Mouse (Mus musculus) hindbrain, postnatal 0 days (tissue): ENCODE results near the gene Acadvl. TPM values are rescaled to one million over a fixed set of nuclear protein-coding genes. Genes with fewer than 3 reads are reported as not detected.

Source experiments
- ATAC-seq: fragments of 200-750 bp; cut with Nextera tagmentation; 2 replicates; pipeline ENCODE4 v1.8.0; 2017; ENCODE audit warnings: mild to moderate bottlenecking, moderate TSS enrichment, moderate library complexity
- DNase-seq: peaks from one replicate; pipeline ENCODE4 v3.0.0-alpha.2; 2015; ENCODE audit warnings: low spot score
- H3K27ac ChIP-seq: fragments of 300-500 bp; sonication (generic); 2 replicates; pipeline ENCODE4 v1.5.1; 2014; ENCODE audit warnings: mild to moderate bottlenecking
- H3K27me3 ChIP-seq: fragments of 300-500 bp; sonication (generic); 2 replicates; pipeline ENCODE4 v1.6.1; 2014; ENCODE audit warnings: low read length, mixed read lengths; ENCODE audit not compliant: insufficient read depth
- H3K36me3 ChIP-seq: fragments of 300-500 bp; sonication (generic); 2 replicates; pipeline ENCODE4 v1.6.1; 2014; ENCODE audit warnings: low read length, mixed read lengths; ENCODE audit not compliant: insufficient read depth
- H3K4me1 ChIP-seq: fragments of 300-500 bp; sonication (generic); 2 replicates; pipeline ENCODE4 v1.6.1; 2014; ENCODE audit warnings: antibody characterized with exemption, low read length, mixed read lengths; ENCODE audit not compliant: insufficient read depth
- H3K4me2 ChIP-seq: fragments of 300-500 bp; sonication (generic); 2 replicates; pipeline ENCODE4 v1.6.1; 2014; ENCODE audit warnings: low read depth, mild to moderate bottlenecking, low read length, moderate library complexity, mixed read lengths
- H3K4me3 ChIP-seq: fragments of 300-500 bp; sonication (generic); 2 replicates; pipeline ENCODE4 v1.5.1; 2014; ENCODE audit warnings: low read length
- H3K9ac ChIP-seq: fragments of 300-500 bp; sonication (generic); replicated peaks from 2 replicates; pipeline ENCODE4 v1.6.1; 2014; ENCODE audit warnings: mild to moderate bottlenecking, low read length, moderate library complexity, mixed read lengths
- H3K9me3 ChIP-seq: fragments of 300-500 bp; sonication (generic); 2 replicates; pipeline ENCODE4 v1.6.1; 2016; ENCODE audit warnings: low read length, mixed read lengths
- CTCF ChIP-seq: IDR thresholded peaks from 2 replicates; pipeline ENCODE4 v1.5.1; 2016; ENCODE audit warnings: antibody characterized with exemption, control low read depth, low read depth
- WGBS: fragments of 180-500 bp; shearing (Covaris S2); extraction: QIAGEN DNeasy Blood & Tissue Kit; methylation state at CpG from one replicate; pipeline ENCODE4 v1.1.7; 2014; 5-methylcytosine and 5-hydroxymethylcytosine counted together
- microRNA counts: library from miRNA; unstranded; fragments of <30 nt; microRNA quantifications from one replicate; lab custom pipeline; 2015
- microRNA-seq, 2 experiments: library from miRNA; unstranded; fragments of <30 nt; microRNA quantifications; one replicate each; pipeline ENCODE4; 2016
- polyA plus RNA-seq: library from polyadenylated mRNA; unstranded; fragments of >200 nt; fragmentation: Nextera tagmentation; extraction: Ambion mirVana; gene quantifications from 2 replicates; pipeline ENCODE4 v1.2.1, GENCODE M21; 2015
- total RNA-seq: library from RNA; depleted of rRNA; stranded (reverse); fragments of >200 nt; gene quantifications from 2 replicates; pipeline ENCODE4 v1.2.3, GENCODE M21; 2014; rRNA removed

Gene Acadvl
- total and polyA plus RNA-seq, 2 experiments from 2014 or later: 44.4 to 65.2 TPM

GRCm38 (mm10) chr11:69966006-69966859 is 49.0 kb downstream of the Acadvl start:
- DNase-seq: no peak
- 2% methylated on average over 55 of the region's 59 CpGs for WGBS
- Histone ChIP-seq H3K4me3 (peak overlapping the region; percentile 28), H3K4me2 (peak overlapping the region; percentile 47), H3K4me1 (peaks cover 6% of the 10 kb centered on the region; the same call in 1 of the 2 replicates), H3K9ac (no peak overlapping the region; the same call in 1 of the 2 replicates), H3K9me3 (no peaks in the 10 kb centered on the region), H3K36me3 (peaks cover 23% of the 10 kb centered on the region), H3K27me3 (peaks cover 43% of the 10 kb centered on the region), H3K27ac (no peak overlapping the region)
- ATAC-seq: peak; percentile 43; the same call in 1 of the 2 replicates
- TF ChIP-seq CTCF: no peak

GRCm38 (mm10) chr11:69965271-69966005 is 49.8 kb downstream of the Acadvl start:
- no peak for DNase-seq
- no peak overlapping the region for H3K27ac ChIP-seq
- peaks cover 6% of the 10 kb centered on the region; the same call in 1 of the 2 replicates for H3K4me1 ChIP-seq
- H3K36me3 ChIP-seq: peaks cover 19% of the 10 kb centered on the region
- no peak overlapping the region for H3K4me3 ChIP-seq
- no peak overlapping the region for H3K9ac ChIP-seq
- H3K4me2 ChIP-seq: no peak overlapping the region
- H3K9me3 ChIP-seq: no peaks in the 10 kb centered on the region
- ATAC-seq: no peak
- 2% methylated on average over 49 of the region's 49 CpGs for WGBS
- peaks cover 43% of the 10 kb centered on the region for H3K27me3 ChIP-seq
- TF ChIP-seq CTCF: no peak

- H3K27me3 ChIP-seq: peaks cover 45% of the 10 kb centered on the region
- no peak for TF ChIP-seq CTCF
- no peak within 1 kb of the TSS for H3K4me3 ChIP-seq
- no peak within 1 kb of the TSS for H3K9ac ChIP-seq
- H3K4me1 ChIP-seq: peaks cover 6% of the 10 kb centered on the region; the same call in 1 of the 2 replicates
- no peaks in the 10 kb centered on the region for H3K9me3 ChIP-seq
- DNase-seq (no peak), ATAC-seq (no peak)
- no peak within 1 kb of the TSS for H3K4me2 ChIP-seq
- WGBS: 13% methylated on average over 24 of the region's 24 CpGs
- H3K27ac ChIP-seq: no peak within 1 kb of the TSS
- peaks cover 13% of the 10 kb centered on the region for H3K36me3 ChIP-seq
These were observed 50.5 kb downstream of the Acadvl start, which contains the start of gene Cldn7 for GRCm38 (mm10) chr11:69964650-69965270. TSS of gene Cldn7 (plus strand) at chr11:69964779.

- no peak overlapping the region for H3K27ac ChIP-seq
- WGBS: 51% methylated on average over 5 of the region's 5 CpGs
- no peak overlapping the region for H3K9ac ChIP-seq
- no peaks in the 10 kb centered on the region for H3K36me3 ChIP-seq
- no peak for TF ChIP-seq CTCF
- H3K9me3 ChIP-seq: no peaks in the 10 kb centered on the region
- ATAC-seq (no peak), DNase-seq (no peak)
- peaks cover 5% of the 10 kb centered on the region; the same call in 1 of the 2 replicates for H3K4me1 ChIP-seq
- no peak overlapping the region for H3K4me3 ChIP-seq
- H3K4me2 ChIP-seq: no peak overlapping the region
- H3K27me3 ChIP-seq: peaks cover 41% of the 10 kb centered on the region
These were observed 53.4 kb downstream of the Acadvl start for GRCm38 (mm10) chr11:69961841-69962240.

GRCm38 (mm10) chr11:69960616-69961015 is 54.6 kb downstream of the Acadvl start:
- DNase-seq: no peak
- H3K36me3 ChIP-seq: no peaks in the 10 kb centered on the region
- H3K4me2 ChIP-seq: no peak overlapping the region
- H3K9ac ChIP-seq: no peak overlapping the region
- no peak overlapping the region for H3K4me3 ChIP-seq
- no peaks in the 10 kb centered on the region for H3K9me3 ChIP-seq
- H3K27ac ChIP-seq: no peak overlapping the region
- no peak for ATAC-seq
- no peaks in the 10 kb centered on the region for H3K4me1 ChIP-seq
- peak; percentile 51 for TF ChIP-seq CTCF
- WGBS: 28% methylated on average over 5 of the region's 5 CpGs
- H3K27me3 ChIP-seq: peaks cover 32% of the 10 kb centered on the region

MicroRNAs encoded within 50 kb of the gene (microRNA counts, 519-probe panel; counts per million panel counts)
- microRNA mmu-miR-324-3p (lab: Ali Mortazavi, UCI): not detected
- 3,652 counts per million, percentile 63 among the panel's probes with 10 or more counts for microRNA mmu-miR-324-5p (lab: Ali Mortazavi, UCI)

Small RNA genes within 50 kb of the gene (microRNA-seq; reads per million reads assigned to microRNA genes)
- gene Gm44349 (0 reads per million in 2 experiments), gene Mir324 (4,082 to 5,325 reads per million in 2 experiments)

Other genes with a start within 250 kb of the Acadvl start
Only the 30 nearest of the 38 such genes appear.
- 0.16 and 0.72 TPM in 2 replicates for gene Tmem102, start 209.8 kb downstream of the Acadvl start, total RNA-seq
- 1.1 and 1.5 TPM in 2 replicates for gene Tmem102, start 209.8 kb downstream of the Acadvl start, polyA plus RNA-seq
- gene Gm39566, start 200.1 kb downstream of the Acadvl start, total RNA-seq: not detected in 2 replicates
- gene Gm39566, start 200.1 kb downstream of the Acadvl start, polyA plus RNA-seq: not detected in 2 replicates
- not detected in 2 replicates for gene Spem2, start 196.9 kb downstream of the Acadvl start, total RNA-seq
- gene Spem2, start 196.9 kb downstream of the Acadvl start, polyA plus RNA-seq: not detected in 2 replicates
- not detected in 2 replicates for gene Spem1, start 193.2 kb downstream of the Acadvl start, total RNA-seq
- gene Spem1, start 193.2 kb downstream of the Acadvl start, polyA plus RNA-seq: 0.28 and 0.40 TPM in 2 replicates
- 126 and 130 TPM in 2 replicates for gene Nlgn2, start 177.6 kb downstream of the Acadvl start, total RNA-seq
- gene Nlgn2, start 177.6 kb downstream of the Acadvl start, polyA plus RNA-seq: 20.8 and 22.3 TPM in 2 replicates
- 119 and 153 TPM in 2 replicates for gene Tmem256, start 176.9 kb downstream of the Acadvl start, total RNA-seq
- 435 and 439 TPM in 2 replicates for gene Tmem256, start 176.9 kb downstream of the Acadvl start, polyA plus RNA-seq
- gene Plscr3, start 169.0 kb downstream of the Acadvl start, total RNA-seq: 24.7 and 26.3 TPM in 2 replicates
- gene Plscr3, start 169.0 kb downstream of the Acadvl start, polyA plus RNA-seq: 32.2 and 33.4 TPM in 2 replicates
- gene Tnk1, start 156.7 kb downstream of the Acadvl start, total RNA-seq: not detected in 2 replicates
- 0.15 TPM in 1 of 2 replicates, not detected in the other for gene Tnk1, start 156.7 kb downstream of the Acadvl start, polyA plus RNA-seq
- not detected in 2 replicates for gene Tmem95, start 137.4 kb downstream of the Acadvl start, total RNA-seq
- not detected in 2 replicates for gene Tmem95, start 137.4 kb downstream of the Acadvl start, polyA plus RNA-seq
- gene Kctd11, start 134.0 kb downstream of the Acadvl start, total RNA-seq: 1.7 and 2.0 TPM in 2 replicates
- 1.3 and 1.7 TPM in 2 replicates for gene Kctd11, start 134.0 kb downstream of the Acadvl start, polyA plus RNA-seq
- gene Acap1, start 119.9 kb downstream of the Acadvl start, total RNA-seq: 1.5 TPM in 1 of 2 replicates, not detected in the other
- gene Acap1, start 119.9 kb downstream of the Acadvl start, polyA plus RNA-seq: 0.20 and 0.21 TPM in 2 replicates
- gene 2810408A11Rik, start 114.4 kb downstream of the Acadvl start, total RNA-seq: 2.9 and 9.7 TPM in 2 replicates
- gene 2810408A11Rik, start 114.4 kb downstream of the Acadvl start, polyA plus RNA-seq: 6.5 and 8.1 TPM in 2 replicates
- gene Neurl4, start 114.3 kb downstream of the Acadvl start, total RNA-seq: 95.1 and 118 TPM in 2 replicates
- gene Neurl4, start 114.3 kb downstream of the Acadvl start, polyA plus RNA-seq: 11.9 and 13.1 TPM in 2 replicates
- gene Gps2, start 101.5 kb downstream of the Acadvl start, total RNA-seq: 48.1 and 67.6 TPM in 2 replicates
- gene Gps2, start 101.5 kb downstream of the Acadvl start, polyA plus RNA-seq: 60.8 and 65.9 TPM in 2 replicates
- gene Eif5a, start 93.5 kb downstream of the Acadvl start, total RNA-seq: 491 and 500 TPM in 2 replicates
- 1,157 and 1,160 TPM in 2 replicates for gene Eif5a, start 93.5 kb downstream of the Acadvl start, polyA plus RNA-seq
- gene Ybx2, start 79.6 kb downstream of the Acadvl start, total RNA-seq: 23.9 and 31.1 TPM in 2 replicates
- gene Ybx2, start 79.6 kb downstream of the Acadvl start, polyA plus RNA-seq: 3.3 and 5.9 TPM in 2 replicates
- 9.5 and 12.8 TPM in 2 replicates for gene Slc2a4, start 67.2 kb downstream of the Acadvl start, total RNA-seq
- gene Slc2a4, start 67.2 kb downstream of the Acadvl start, polyA plus RNA-seq: 6.1 and 6.5 TPM in 2 replicates
- gene Cldn7, start 50.6 kb downstream of the Acadvl start, total RNA-seq: not detected in 2 replicates
- gene Cldn7, start 50.6 kb downstream of the Acadvl start, polyA plus RNA-seq: 0.18 and 0.19 TPM in 2 replicates
- gene Ctdnep1, start 34.3 kb downstream of the Acadvl start, total RNA-seq: 37.7 and 40.9 TPM in 2 replicates
- gene Ctdnep1, start 34.3 kb downstream of the Acadvl start, polyA plus RNA-seq: 24.7 and 25.0 TPM in 2 replicates
- 137 and 147 TPM in 2 replicates for gene Elp5, start 32.9 kb downstream of the Acadvl start, total RNA-seq
- gene Elp5, start 32.9 kb downstream of the Acadvl start, polyA plus RNA-seq: 168 and 170 TPM in 2 replicates
- gene Gabarap, start 24.3 kb downstream of the Acadvl start, total RNA-seq: 175 and 209 TPM in 2 replicates
- 548 and 563 TPM in 2 replicates for gene Gabarap, start 24.3 kb downstream of the Acadvl start, polyA plus RNA-seq
- 34.3 and 47.9 TPM in 2 replicates for gene Phf23, start 19.6 kb downstream of the Acadvl start, total RNA-seq
- gene Phf23, start 19.6 kb downstream of the Acadvl start, polyA plus RNA-seq: 44.0 and 46.0 TPM in 2 replicates
- gene Dvl2, start 14.8 kb downstream of the Acadvl start, total RNA-seq: 20.9 and 37.3 TPM in 2 replicates
- 18.1 and 19.3 TPM in 2 replicates for gene Dvl2, start 14.8 kb downstream of the Acadvl start, polyA plus RNA-seq
- 209 and 225 TPM in 2 replicates for gene Dlg4, start 1.5 kb upstream of the Acadvl start, total RNA-seq
- 18.8 and 22.4 TPM in 2 replicates for gene Dlg4, start 1.5 kb upstream of the Acadvl start, polyA plus RNA-seq
- gene Asgr1, start 38.7 kb upstream of the Acadvl start, total RNA-seq: 2.3 and 2.8 TPM in 2 replicates
- 3.7 TPM in 2 replicates for gene Asgr1, start 38.7 kb upstream of the Acadvl start, polyA plus RNA-seq
- not detected in 2 replicates for gene Asgr2, start 77.2 kb upstream of the Acadvl start, total RNA-seq
- not detected in 2 replicates for gene Asgr2, start 77.2 kb upstream of the Acadvl start, polyA plus RNA-seq
- not detected in 2 replicates for gene Mgl2, start 114.9 kb upstream of the Acadvl start, total RNA-seq
- 1.1 and 1.6 TPM in 2 replicates for gene Mgl2, start 114.9 kb upstream of the Acadvl start, polyA plus RNA-seq
- 1.7 TPM in 1 of 2 replicates, not detected in the other for gene Clec10a, start 140.8 kb upstream of the Acadvl start, total RNA-seq
- 1.3 and 1.6 TPM in 2 replicates for gene Clec10a, start 140.8 kb upstream of the Acadvl start, polyA plus RNA-seq
- gene Slc16a11, start 197.3 kb upstream of the Acadvl start, total RNA-seq: 13.4 and 23.7 TPM in 2 replicates
- gene Slc16a11, start 197.3 kb upstream of the Acadvl start, polyA plus RNA-seq: 12.9 and 14.3 TPM in 2 replicates
- 15.3 and 17.2 TPM in 2 replicates for gene Slc16a13, start 205.7 kb upstream of the Acadvl start, total RNA-seq
- gene Slc16a13, start 205.7 kb upstream of the Acadvl start, polyA plus RNA-seq: 9.4 and 10.8 TPM in 2 replicates